9 mouse cellular contexts compared by ENCODE assay signal in the genomic region with DNA sequence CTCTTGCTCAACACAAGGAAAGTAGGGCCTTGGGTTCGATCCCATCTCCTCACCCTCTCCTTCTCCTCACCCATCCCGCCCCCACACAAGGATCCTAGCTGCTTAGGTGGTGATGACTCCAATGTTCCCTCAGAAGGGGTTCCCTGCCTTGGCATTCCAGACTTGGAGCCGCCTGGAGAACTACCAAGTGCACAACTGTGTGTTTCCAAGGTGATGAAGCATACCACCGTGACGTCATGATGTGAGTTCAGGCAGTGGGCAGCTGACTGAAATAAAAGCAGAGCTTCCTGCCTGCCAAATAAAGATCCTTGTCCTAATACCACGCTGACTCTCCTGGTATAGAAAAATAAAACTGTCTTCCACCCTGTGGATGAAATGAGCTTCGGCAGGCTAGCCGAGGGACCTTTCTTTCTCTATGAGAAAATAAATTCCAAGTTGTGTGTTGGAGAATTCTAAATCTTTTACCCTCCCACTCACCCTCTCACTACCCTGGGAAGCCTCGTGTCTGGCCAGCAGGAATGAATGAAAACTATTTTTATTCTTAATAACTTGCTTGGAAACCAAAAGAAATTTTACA. TPM values are rescaled to one million over a fixed set of nuclear protein-coding genes. Genes with fewer than 3 reads are reported as not detected.
DNase-seq lines count a peak whose midpoint lies in the region; TF ChIP-seq lines count a peak whose summit lies in the region.
"Had no signal": no experiment of that assay in that cellular context is flagged by ENCODE, and none has a peak within 500 bp of the region (broad histone marks: within the 10 kb centered on the region; RNA-seq: fewer than 3 reads in every experiment).

No protein-coding gene starts in this region.

- WGBS in heart, embryonic 10.5 days, result 63% methylated on average over 9 of the region's 9 CpGs
- WGBS in heart, adult 2 months, result 34% methylated on average over 9 of the region's 9 CpGs

- no peaks in the 10 kb centered on the region for H3K27me3 ChIP-seq in heart, embryonic 10.5 days (ENCODE audit: insufficient read depth, poor library complexity, severe bottlenecking)
- H3K27me3 ChIP-seq in heart, adult 2 months (ENCODE audit: control insufficient read depth, insufficient read depth, low read length), result no peaks in the 10 kb centered on the region

- intact Hi-C loops in heart, adult 2 months (cut with DNase I), result no loop called here
- intact Hi-C loops in left cerebral cortex, postnatal 10 days (cut with DNase I), result no loop called here

- no peaks in the 10 kb centered on the region for H3K9me3 ChIP-seq in heart, embryonic 10.5 days

- no peak overlapping the region for H3K9ac ChIP-seq in heart, adult 2 months (ENCODE audit: low read depth, low read length)

- TF ChIP-seq EP300 in heart, adult 2 months (IDR thresholded peaks at IDR 0.05; ENCODE audit: insufficient read depth, low read depth, low read length), result no peak

- H3K36me3 ChIP-seq in heart, embryonic 10.5 days, result no peaks in the 10 kb centered on the region
- no peaks in the 10 kb centered on the region for H3K36me3 ChIP-seq in heart, adult 2 months (ENCODE audit: control insufficient read depth, insufficient read depth, low read length)

- TF ChIP-seq POLR2A in heart, adult 2 months (IDR thresholded peaks at IDR 0.05; ENCODE audit: insufficient read depth, low read depth, low read length), result no peak

- H3K27ac ChIP-seq in heart, embryonic 10.5 days, result no peak overlapping the region
- H3K27ac ChIP-seq in heart, adult 2 months, result no peak overlapping the region
- H3K27ac ChIP-seq: macrophage had no signal

- H3K4me1 ChIP-seq in heart, embryonic 10.5 days, result no peaks in the 10 kb centered on the region
- H3K4me1 ChIP-seq in heart, adult 2 months (ENCODE audit: control insufficient read depth, insufficient read depth, low read length), result no peaks in the 10 kb centered on the region

- no peak overlapping the region for H3K4me3 ChIP-seq in heart, embryonic 10.5 days
- H3K4me3 ChIP-seq in heart, adult 2 months, result no peak overlapping the region

- TF ChIP-seq CTCF in heart, adult 2 months (IDR thresholded peaks at IDR 0.05), result no peak

- peak; percentile 78 for DNase-seq in heart, embryonic 10.5 days (ENCODE audit: low spot score)
- no peak for DNase-seq in heart, adult 2 months
- peak; percentile 23 for DNase-seq in MN1 (ENCODE audit: low spot score)
- DNase-seq in frontal cortex, adult 2 months (ENCODE audit: extremely low spot score in 1 of 2, low spot score in 1 of 2), result peak; percentile 42 to 79
- peak; percentile 44 to 66 for DNase-seq in left cerebral cortex, postnatal 10 days (ENCODE audit: extremely low spot score in 1 of 2, low spot score in 2 of 2)
- DNase-seq in neural tube, embryonic 10.5 days (ENCODE audit: extremely low spot score, low spot score), result no peak
- DNase-seq in urinary bladder, postnatal 10 days (ENCODE audit: low spot score), result no peak
- DNase-seq in gastrocnemius, postnatal 25 days, result no peak

- no peaks in the 10 kb centered on the region for H3K79me2 ChIP-seq in heart, adult 2 months (replicated peaks; ENCODE audit: control insufficient read depth, insufficient read depth, low read length)

RNA-seq across cellular contexts. Expression of gene Tm9sf3, which starts 6.4 kb away (rescaled TPM):
- polyA plus RNA-seq in heart, embryonic 10.5 days (2016; fragmentation: Nextera tagmentation; extraction: Ambion mirVana), result 112 and 123 TPM in 2 replicates
- total RNA-seq in heart, adult 2 months (2021), result 10 to 100 TPM; 69.7 to 72.7 TPM
- polyA plus RNA-seq in heart, adult 2 months (2012; rRNA removed), result 27.7 and 62.3 TPM in 2 replicates
- polyA plus RNA-seq in frontal cortex, adult 2 months (2012; rRNA removed), result 89.3 and 95.7 TPM in 2 replicates
- total RNA-seq in left cerebral cortex, postnatal 10 days (2021), result 100 to 1,000 TPM; 141 to 142 TPM
- total RNA-seq in gastrocnemius, postnatal 25 days (2021), result 10 to 100 TPM; 62.1 to 62.8 TPM

Comparison
In these comparisons a context has a peak if more than half of its experiments do, and no peak if none do; other contexts are left out.
1. DNase-seq: peak in heart, embryonic 10.5 days (single experiment), MN1 (single experiment), frontal cortex, adult 2 months (2 of 2) and left cerebral cortex, postnatal 10 days (2 of 2); none in heart, adult 2 months (0 of 2), neural tube, embryonic 10.5 days (single experiment), urinary bladder, postnatal 10 days (single experiment) and gastrocnemius, postnatal 25 days (single experiment).